Mouse (Mus musculus): Measurements from ENCODE around the gene Kcnip4. TPM values are rescaled to one million over a fixed set of nuclear protein-coding genes. Genes with fewer than 3 reads are reported as not detected.

The Kcnip4 gene
- polyA plus RNA-seq, 1 experiment from 2014 or later, result 6.8 TPM

DNA sequence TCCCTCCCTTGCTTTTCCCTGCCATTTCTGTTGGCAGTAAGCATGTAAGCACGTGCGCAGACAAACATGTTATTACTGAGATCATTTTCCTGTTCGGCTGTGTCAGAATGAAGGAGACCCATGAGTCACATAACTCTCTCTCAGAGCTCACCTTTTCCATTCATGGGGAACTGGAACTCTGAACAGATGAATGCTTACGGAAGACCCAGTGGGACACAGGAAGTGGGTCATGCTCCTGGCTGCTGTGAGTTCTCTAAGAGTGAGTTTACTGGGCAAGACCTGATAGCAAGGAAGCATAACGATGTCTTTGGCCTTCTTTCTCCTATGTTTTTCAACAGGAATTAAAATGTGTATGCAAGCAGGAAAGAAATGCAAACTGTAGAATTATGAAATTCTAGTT is 917.8 kb downstream of the Kcnip4 start:
- Histone ChIP-seq H3K4me1 (replicated peaks) (no peaks in the 10 kb centered on the region), H3K4me3 (replicated peaks) (no peak overlapping the region), H3K4me2 (replicated peaks) (no peak overlapping the region), H3K27me3 (no peaks in the 10 kb centered on the region), H3K9me3 (no peaks in the 10 kb centered on the region), H3K9ac (replicated peaks) (no peak overlapping the region), H3K27ac (no peak overlapping the region), H3K36me3 (no peaks in the 10 kb centered on the region)
- no peak for ATAC-seq
- 89% methylated on average over 5 of the region's 5 CpGs for WGBS

- Histone ChIP-seq H3K36me3 (no peaks in the 10 kb centered on the region), H3K4me1 (replicated peaks) (no peaks in the 10 kb centered on the region), H3K27me3 (no peaks in the 10 kb centered on the region), H3K9me3 (no peaks in the 10 kb centered on the region), H3K9ac (replicated peaks) (no peak overlapping the region), H3K4me2 (replicated peaks) (no peak overlapping the region), H3K4me3 (replicated peaks) (no peak overlapping the region), H3K27ac (no peak overlapping the region)
- no peak for ATAC-seq
- 92% methylated on average over 9 of the region's 9 CpGs for whole genome bisulfite sequencing
Measured at GRCm38 (mm10) chr5:48606281-48606680, 918.4 kb downstream of the Kcnip4 start.

GRCm38 (mm10) chr5:48599481-48600040 is 925.1 kb downstream of the Kcnip4 start:
- Histone ChIP-seq H3K4me2 (replicated peaks) (peak overlapping the region; percentile 66), H3K4me3 (replicated peaks) (peak overlapping the region; percentile 42), H3K9me3 (no peaks in the 10 kb centered on the region), H3K27ac (no peak overlapping the region), H3K27me3 (no peaks in the 10 kb centered on the region; the same call in 1 of the 2 replicates), H3K9ac (replicated peaks) (peak overlapping the region; percentile 45), H3K36me3 (no peaks in the 10 kb centered on the region), H3K4me1 (replicated peaks) (peaks cover 13% of the 10 kb centered on the region)
- ATAC-seq, result peak; percentile 90
- WGBS, result 2% methylated on average over 12 of the region's 12 CpGs

- H3K4me3 ChIP-seq (replicated peaks), result no peak overlapping the region
- no peak overlapping the region for H3K4me2 ChIP-seq (replicated peaks)
- H3K4me1 ChIP-seq (replicated peaks), result no peaks in the 10 kb centered on the region
- H3K9me3 ChIP-seq, result no peaks in the 10 kb centered on the region
- H3K27me3 ChIP-seq, result no peaks in the 10 kb centered on the region
- H3K27ac ChIP-seq, result no peak overlapping the region
- no peak overlapping the region for H3K9ac ChIP-seq (replicated peaks)
- ATAC-seq, result no peak
- H3K36me3 ChIP-seq, result no peaks in the 10 kb centered on the region
Measured at GRCm38 (mm10) chr5:48588014-48588413, 936.7 kb downstream of the Kcnip4 start.

DNA sequence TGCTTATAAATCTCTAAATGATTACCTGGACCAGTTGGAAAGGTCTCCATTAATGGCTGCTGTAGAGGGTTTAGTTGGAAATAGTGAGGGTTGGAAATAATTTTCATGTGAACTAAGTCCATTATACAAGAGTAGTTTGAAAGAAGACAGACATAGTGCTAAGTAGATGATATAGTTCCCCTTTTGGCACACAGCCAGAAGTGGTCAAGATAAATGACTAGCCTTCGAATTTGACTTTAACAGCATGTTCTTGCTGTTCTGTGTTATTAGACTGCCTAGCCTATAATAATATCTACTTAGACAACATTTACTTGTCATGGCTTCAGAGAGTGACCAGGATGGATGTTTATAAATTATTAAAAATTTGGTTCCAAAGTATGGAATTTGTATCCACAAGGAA is 941.3 kb downstream of the Kcnip4 start:
- Histone ChIP-seq H3K9me3 (no peaks in the 10 kb centered on the region), H3K27me3 (no peaks in the 10 kb centered on the region), H3K9ac (replicated peaks) (no peak overlapping the region), H3K4me2 (replicated peaks) (no peak overlapping the region), H3K36me3 (no peaks in the 10 kb centered on the region), H3K27ac (no peak overlapping the region), H3K4me1 (replicated peaks) (no peaks in the 10 kb centered on the region), H3K4me3 (replicated peaks) (no peak overlapping the region)
- WGBS, result 76% methylated on average over 1 of the region's 1 CpGs
- no peak for ATAC-seq

- Histone ChIP-seq H3K27me3 (no peaks in the 10 kb centered on the region), H3K4me2 (replicated peaks) (no peak overlapping the region), H3K27ac (no peak overlapping the region), H3K36me3 (no peaks in the 10 kb centered on the region), H3K9ac (replicated peaks) (no peak overlapping the region), H3K4me1 (replicated peaks) (no peaks in the 10 kb centered on the region), H3K9me3 (no peaks in the 10 kb centered on the region), H3K4me3 (replicated peaks) (no peak overlapping the region)
- no peak for ATAC-seq
- WGBS, result 83% methylated on average over 3 of the region's 3 CpGs
Measured at GRCm38 (mm10) chr5:48563996-48564587, 960.6 kb downstream of the Kcnip4 start.

GRCm38 (mm10) chr5:48551753-48552152 is 973.0 kb downstream of the Kcnip4 start:
- WGBS, result 81% methylated on average over 4 of the region's 4 CpGs

DNA sequence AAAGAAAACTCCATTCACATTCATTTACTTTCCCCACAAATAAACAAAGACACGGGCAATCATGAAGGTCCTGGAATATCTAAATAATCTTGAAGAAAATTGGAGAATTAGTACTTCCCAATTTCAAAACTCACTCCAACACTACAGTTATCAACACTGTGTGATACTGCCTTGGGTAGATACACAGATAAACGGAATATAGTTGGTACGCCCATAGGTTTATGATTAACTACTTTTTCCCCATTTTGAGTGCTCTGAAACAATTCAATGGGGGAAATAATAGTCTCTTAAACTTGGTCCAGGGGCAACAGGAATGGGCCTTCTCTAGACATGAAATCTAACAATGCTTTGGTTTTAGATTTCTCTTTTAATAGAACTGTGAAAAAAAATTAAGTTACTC is 978.9 kb downstream of the Kcnip4 start:
- WGBS, result 88% methylated on average over 3 of the region's 3 CpGs
- no peak overlapping the region for H3K4me2 ChIP-seq (replicated peaks)
- H3K9me3 ChIP-seq, result no peaks in the 10 kb centered on the region
- no peak for ATAC-seq
- H3K27me3 ChIP-seq, result no peaks in the 10 kb centered on the region
- H3K27ac ChIP-seq, result no peak overlapping the region
- no peaks in the 10 kb centered on the region for H3K36me3 ChIP-seq
- H3K4me1 ChIP-seq (replicated peaks), result peaks cover 8% of the 10 kb centered on the region; the same call in 1 of the 2 replicates
- no peak overlapping the region for H3K4me3 ChIP-seq (replicated peaks)
- H3K9ac ChIP-seq (replicated peaks), result no peak overlapping the region

More at GRCm38 (mm10) chr5:48551753-48552152, 973.0 kb downstream of the Kcnip4 start:
- ATAC-seq, result no peak
- Histone ChIP-seq H3K27ac (no peak overlapping the region), H3K9me3 (no peaks in the 10 kb centered on the region), H3K9ac (replicated peaks) (no peak overlapping the region), H3K4me2 (replicated peaks) (no peak overlapping the region), H3K4me3 (replicated peaks) (no peak overlapping the region), H3K27me3 (no peaks in the 10 kb centered on the region), H3K36me3 (no peaks in the 10 kb centered on the region), H3K4me1 (replicated peaks) (no peaks in the 10 kb centered on the region)

DNA sequence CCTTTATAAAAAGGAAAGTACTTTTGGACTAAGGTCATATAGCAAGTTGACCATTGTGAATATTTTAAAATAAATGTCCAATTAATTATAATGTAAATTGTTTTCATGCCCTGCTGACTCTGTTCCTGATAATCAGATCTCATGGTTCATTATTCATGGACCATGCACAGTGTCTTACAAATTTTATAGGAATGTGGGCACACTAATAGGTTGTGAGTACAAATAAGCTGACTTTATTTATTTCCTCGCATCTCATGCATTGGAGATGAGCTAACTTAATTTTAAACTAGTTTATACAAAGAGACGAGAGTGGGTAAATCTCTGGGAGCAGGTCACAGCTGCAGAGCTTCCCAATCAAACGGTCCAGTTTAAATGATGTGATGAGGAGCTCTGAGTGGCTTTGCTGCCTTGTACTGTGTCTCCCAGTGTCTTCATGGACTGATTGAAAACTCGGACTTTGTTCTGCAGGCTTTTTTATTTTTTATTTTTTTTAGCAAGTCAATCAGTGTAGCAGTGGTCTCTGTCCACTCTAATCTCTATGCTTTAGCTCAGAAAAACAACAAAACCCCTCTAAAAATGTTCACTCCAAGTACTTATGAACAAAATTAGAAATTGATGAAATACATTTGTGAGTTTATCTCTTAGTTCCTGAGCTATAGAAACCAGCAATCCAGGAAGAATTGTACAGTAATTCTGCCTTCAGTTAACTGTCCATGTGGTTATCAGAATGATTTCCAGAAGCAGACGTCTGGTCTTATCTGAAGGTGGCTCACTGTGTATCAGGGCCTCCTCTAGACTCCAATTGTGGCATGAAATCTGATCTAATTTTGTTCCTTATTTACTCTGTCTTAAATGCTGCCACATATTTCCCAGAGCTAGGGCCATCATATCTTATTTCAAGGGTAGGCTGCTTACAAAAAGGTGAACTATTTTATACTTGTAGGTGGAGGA is 979.6 kb downstream of the Kcnip4 start:
- Histone ChIP-seq H3K27me3 (no peaks in the 10 kb centered on the region), H3K9ac (replicated peaks) (no peak overlapping the region), H3K4me1 (replicated peaks) (peaks cover 8% of the 10 kb centered on the region; the same call in 1 of the 2 replicates), H3K4me2 (replicated peaks) (no peak overlapping the region), H3K27ac (no peak overlapping the region), H3K36me3 (no peaks in the 10 kb centered on the region), H3K9me3 (no peaks in the 10 kb centered on the region), H3K4me3 (replicated peaks) (no peak overlapping the region)
- 23% methylated on average over 5 of the region's 5 CpGs for WGBS
- no peak for ATAC-seq

- no peaks in the 10 kb centered on the region for H3K36me3 ChIP-seq
- no peak overlapping the region for H3K9ac ChIP-seq (replicated peaks)
- H3K9me3 ChIP-seq, result no peaks in the 10 kb centered on the region
- WGBS, result 85% methylated on average over 4 of the region's 4 CpGs
- no peak for ATAC-seq
- H3K27me3 ChIP-seq, result no peaks in the 10 kb centered on the region
- H3K4me2 ChIP-seq (replicated peaks), result no peak overlapping the region
- no peaks in the 10 kb centered on the region for H3K4me1 ChIP-seq (replicated peaks)
- H3K4me3 ChIP-seq (replicated peaks), result no peak overlapping the region
- no peak overlapping the region for H3K27ac ChIP-seq
Measured at GRCm38 (mm10) chr5:48518035-48518434, 1006.7 kb downstream of the Kcnip4 start.

GRCm38 (mm10) chr5:48513354-48513753 is 1011.4 kb downstream of the Kcnip4 start:
- Histone ChIP-seq H3K27ac (no peak overlapping the region), H3K27me3 (no peaks in the 10 kb centered on the region), H3K36me3 (no peaks in the 10 kb centered on the region), H3K9me3 (no peaks in the 10 kb centered on the region), H3K4me2 (replicated peaks) (no peak overlapping the region), H3K4me3 (replicated peaks) (no peak overlapping the region), H3K9ac (replicated peaks) (no peak overlapping the region), H3K4me1 (replicated peaks) (peaks cover 3% of the 10 kb centered on the region; the same call in 1 of the 2 replicates)
- no peak for ATAC-seq
- 62% methylated on average over 1 of the region's 1 CpGs for WGBS

- peaks cover 3% of the 10 kb centered on the region; the same call in 1 of the 2 replicates for H3K4me1 ChIP-seq (replicated peaks)
- no peak for ATAC-seq
- H3K4me2 ChIP-seq (replicated peaks), result no peak overlapping the region
- 91% methylated on average over 1 of the region's 1 CpGs for WGBS
- no peak overlapping the region for H3K9ac ChIP-seq (replicated peaks)
- H3K9me3 ChIP-seq, result no peaks in the 10 kb centered on the region
- H3K27me3 ChIP-seq, result no peaks in the 10 kb centered on the region
- H3K36me3 ChIP-seq, result no peaks in the 10 kb centered on the region
- no peak overlapping the region for H3K27ac ChIP-seq
- H3K4me3 ChIP-seq (replicated peaks), result no peak overlapping the region
Measured at GRCm38 (mm10) chr5:48511357-48511756, 1013.4 kb downstream of the Kcnip4 start.
